Mouse (Mus musculus): Measurements from ENCODE around the gene Rbms3.

Rbms3 gene

DNA sequence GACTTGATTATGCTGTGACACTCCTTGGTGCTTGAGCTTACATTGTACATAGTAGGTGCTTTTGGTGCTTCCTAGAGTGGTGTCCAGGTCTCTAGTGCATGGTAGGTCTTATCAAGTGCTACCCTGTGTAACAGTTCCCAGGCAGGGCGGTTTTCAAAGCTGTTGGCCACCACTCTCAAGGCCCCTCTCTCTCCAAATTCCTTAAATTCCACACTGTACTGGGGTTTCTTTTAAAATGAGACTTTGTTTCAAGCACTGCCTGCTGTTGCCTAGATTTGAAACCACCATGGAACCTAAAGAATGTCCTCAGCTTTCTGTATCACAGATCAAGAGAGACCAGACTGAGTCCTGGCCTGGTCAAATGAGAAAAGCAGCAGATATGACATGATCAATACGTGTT is 516.1 kb downstream of the Rbms3 start:
- DNase-seq (ENCODE audit: low read depth in 1 of 2, low spot score in 2 of 2) = no peak

DNA sequence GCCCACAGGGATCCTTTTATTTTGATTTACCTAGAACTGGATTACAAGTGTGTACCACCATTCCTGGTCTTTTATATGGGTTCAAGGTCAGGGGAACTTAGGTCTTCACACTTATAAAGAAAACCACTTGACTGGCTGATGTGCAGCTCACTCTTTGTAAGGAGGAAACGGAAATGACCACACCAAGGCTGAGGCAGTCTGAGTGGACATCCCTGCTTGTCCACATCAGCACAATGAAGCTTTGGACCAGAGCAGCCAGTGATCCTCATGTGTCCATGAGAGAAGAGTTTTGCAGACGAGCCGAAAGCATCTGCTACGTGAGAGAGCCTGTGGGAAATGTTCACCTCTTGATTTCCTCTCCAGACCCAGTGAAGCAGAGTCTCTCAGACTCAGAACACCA is 521.8 kb downstream of the Rbms3 start:
- no peak for DNase-seq (ENCODE audit: low read depth in 1 of 2, low spot score in 2 of 2)

DNA sequence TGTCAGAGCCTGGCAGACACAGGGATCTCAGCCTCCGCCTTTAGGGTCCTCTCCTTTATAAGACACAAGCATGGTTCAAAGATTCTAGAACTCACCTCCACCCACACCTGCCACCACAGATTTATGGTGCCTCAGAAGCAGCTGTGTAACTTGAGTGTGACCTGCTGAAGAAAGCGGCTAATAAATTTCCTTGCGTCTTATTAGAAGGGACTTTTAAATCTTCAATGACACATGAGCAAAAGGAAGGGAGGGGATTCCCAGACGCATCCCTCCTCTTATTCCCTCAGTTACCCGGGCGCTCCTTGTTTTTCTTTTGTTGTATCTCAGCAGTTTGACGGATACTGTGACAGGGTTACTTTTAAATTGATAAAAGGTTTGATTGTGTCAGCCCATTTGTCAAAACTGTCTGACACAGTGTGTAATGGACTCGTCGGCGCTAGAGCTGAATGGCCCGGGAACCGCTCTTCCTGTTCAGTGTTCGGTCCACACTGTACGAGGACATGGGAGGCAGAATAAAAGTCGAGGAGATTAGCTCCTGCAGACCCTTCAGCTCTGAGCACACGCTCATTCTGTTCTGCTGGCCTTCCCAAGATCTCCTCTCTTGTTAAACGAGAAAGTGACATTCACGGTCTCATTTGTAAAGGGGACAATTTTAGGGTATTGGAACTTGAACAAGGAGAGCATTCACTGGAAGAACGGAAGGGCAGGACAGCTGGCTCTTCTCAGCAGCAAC is 527.3 kb downstream of the Rbms3 start:
- DNase-seq (ENCODE audit: low read depth in 1 of 2, low spot score in 2 of 2) = no peak

DNA sequence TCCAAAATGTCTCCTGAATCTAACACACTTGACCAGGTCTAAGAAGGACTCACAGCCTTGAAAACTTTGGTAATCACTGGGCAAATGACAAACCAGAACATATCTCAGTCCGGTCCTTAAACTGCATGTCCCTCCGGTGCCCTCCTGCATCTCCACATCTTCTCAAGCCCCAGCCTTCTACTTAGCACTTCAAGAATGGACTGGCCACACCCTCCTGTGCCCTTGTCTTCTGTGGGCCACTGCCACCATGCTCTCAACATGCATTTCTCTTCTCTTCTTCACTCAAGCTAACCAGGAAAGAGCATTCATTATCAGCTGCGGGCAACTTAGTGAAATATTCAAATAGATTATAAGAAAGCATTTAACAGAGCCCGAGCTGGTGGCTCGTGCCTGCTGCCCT is 529.5 kb downstream of the Rbms3 start:
- DNase-seq (ENCODE audit: low read depth in 1 of 2, low spot score in 2 of 2) = no peak

DNA sequence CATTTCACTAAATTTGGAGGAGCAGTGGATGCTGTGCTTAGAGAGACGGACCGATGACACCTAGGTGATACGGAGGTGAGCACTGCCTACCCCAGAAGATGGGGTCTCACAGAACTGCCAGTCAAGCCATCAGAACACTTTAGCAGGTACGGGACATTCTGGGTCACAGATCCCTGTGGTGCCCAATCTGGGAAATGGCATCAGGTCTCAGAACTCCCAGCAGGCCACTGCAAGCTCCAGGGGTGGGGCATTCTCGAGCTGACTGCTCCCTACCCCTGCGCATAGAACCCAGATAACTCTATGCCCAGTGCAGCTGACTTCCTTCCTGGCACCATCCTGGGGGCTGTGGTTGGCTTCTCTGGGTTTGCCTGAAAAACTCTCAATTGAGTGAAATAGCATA is 536.2 kb downstream of the Rbms3 start:
- no peak for DNase-seq (ENCODE audit: low read depth in 1 of 2, low spot score in 2 of 2)

DNA sequence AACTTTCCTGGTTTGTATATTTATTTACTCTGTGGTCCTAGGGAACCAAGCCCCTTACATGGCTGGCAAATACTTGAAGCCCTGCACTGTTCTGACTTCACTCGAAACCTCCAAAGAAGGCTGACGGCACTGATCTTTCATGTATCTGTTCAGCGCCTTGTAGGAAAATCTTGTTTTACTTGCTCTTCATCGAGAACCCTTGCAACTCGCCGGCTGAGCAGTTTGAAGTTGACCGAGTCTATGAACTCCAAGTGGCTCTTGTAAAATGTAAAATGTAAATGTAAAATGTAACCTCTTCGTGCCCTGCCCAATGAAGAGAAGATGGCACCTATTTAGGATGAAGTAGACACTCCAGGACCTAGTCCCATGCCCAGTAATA is 537.5 kb downstream of the Rbms3 start:
- no peak for DNase-seq (ENCODE audit: low read depth in 1 of 2, low spot score in 2 of 2)

DNA sequence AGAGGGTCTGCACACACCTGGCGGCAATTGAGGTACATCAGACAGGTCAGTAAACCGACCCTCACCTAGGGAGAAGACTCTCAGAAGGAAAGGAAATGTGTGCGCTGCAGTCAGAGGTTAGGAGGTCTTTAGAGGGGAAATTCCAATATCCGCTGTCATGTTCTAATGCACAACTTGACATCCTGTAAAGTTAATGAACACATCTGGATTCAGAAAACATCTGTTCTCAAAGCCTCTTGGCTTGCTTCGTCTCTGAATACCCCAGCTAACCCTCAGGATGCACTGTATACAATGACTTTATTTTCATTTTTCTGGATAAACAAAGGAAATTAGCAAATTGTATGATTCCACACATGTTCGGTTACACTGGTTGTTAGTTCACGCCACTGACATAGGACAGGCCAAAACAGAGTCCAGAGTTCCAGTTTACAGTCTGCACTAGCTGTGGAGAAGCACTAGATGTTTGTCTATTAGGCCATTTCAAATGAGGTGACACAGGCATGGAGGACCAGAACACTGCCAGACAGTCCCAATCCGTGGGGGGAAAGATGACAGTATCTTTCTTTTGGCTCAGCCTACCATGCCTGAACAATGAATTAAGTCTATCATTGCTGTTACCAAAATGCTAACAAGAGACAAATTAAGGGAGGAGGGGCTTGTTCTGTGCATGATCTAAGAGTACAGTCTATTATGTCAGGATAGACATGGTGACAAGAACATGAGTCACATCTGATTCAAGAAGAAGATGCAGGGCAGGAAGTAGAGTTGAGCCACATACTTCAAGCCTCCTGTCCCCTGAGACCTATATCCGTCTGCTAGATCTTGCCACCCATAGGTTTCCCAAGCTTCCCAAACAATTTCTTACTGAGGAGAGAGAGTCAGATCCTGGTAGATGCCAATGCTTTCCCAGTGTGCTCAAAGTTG is 538.2 kb downstream of the Rbms3 start:
- DNase-seq (ENCODE audit: low read depth in 1 of 2, low spot score in 2 of 2) = no peak

DNA sequence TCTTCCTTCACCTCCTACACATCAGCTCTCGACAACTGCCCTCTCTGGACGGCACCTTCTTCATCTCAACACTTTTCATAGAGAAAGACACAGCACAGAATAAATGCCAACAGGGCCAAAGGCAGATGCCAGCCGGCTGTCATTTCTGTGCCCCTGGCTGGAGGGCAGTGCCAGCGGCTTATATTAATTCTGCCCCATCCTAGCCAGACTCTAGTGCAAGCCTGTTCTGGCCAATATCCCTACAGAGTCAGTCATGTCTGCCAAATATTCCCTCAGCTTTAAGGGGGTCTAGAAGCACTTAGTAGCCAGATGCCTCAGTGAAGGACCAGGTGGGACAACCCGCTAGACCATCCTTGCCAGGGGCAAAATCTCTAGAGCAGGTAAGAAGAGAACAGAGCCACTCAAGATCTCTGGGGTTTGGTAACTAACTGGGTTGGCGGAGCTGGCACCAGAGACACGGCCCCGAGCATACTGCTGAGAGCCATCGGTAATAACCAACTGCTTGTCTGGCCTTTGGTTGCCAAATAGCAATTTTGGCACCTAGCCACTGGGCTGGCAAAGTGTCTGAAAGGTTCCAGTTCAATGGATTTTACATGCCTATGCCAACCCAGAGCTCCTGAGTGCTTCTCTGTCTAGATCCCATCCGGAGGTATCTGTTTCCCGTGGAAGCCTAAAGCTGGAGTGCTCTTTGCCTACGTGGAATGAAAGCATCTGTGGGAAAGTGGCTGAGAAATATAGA is 540.1 kb downstream of the Rbms3 start:
- DNase-seq (ENCODE audit: low read depth in 1 of 2, low spot score in 2 of 2) = no peak

DNA sequence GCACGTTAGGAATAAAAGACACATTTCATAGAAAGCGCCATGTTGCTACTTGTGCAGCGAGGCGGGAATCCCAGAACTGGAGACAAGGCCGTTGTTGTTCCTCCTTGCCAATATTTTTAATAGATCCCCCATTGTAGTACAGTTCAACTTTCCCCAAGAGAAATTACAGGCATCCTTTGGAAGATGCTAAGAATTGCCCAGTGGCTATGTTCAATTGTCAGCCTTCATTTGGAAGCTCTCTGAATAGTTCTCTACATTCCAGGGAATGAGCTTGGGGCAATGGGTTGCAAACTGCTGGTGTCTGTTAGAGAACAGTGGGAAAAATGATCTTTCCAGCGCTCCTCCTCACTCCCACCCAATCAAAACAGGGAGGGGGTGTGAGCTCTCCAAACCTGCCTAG is 541.4 kb downstream of the Rbms3 start:
- DNase-seq (ENCODE audit: low read depth in 1 of 2, low spot score in 2 of 2) = no peak

DNA sequence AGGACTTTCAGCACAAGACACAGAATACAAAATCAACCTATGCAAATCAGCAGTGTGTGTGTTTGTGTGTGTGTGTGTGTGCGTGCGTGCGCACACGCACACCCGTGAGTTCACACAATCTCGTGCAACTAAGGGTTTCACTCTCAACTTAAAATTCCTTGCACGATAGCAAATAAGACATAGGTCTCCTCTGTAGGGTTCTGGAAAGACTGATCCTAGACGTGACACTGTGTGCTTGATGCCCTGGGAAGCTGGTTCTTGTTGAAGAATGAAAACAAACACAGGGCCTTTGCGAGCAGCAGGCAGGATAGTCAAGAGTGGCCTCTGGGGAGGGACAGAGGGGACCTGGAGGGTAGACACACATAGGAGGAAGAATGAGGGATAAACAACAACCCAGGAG is 544.0 kb downstream of the Rbms3 start:
- DNase-seq (ENCODE audit: low read depth in 1 of 2, low spot score in 2 of 2) = no peak

DNA sequence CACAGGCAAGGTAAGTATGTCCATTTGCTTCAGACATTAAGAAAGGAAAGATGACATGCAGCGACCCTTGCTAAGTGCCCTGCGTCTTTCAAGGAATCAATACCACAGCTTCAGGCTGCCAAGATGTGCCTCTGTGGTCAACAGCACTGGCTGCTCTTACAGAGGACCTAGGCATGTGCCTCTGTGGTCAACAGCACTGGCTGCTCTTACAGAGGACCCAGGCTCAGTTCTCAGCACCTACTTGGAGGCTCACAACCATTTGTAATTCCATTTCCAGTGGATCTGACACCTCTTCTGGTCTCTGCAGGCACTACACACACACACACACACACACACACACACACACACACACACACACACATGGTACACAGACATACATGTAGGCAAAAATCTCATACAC is 545.2 kb downstream of the Rbms3 start:
- DNase-seq (ENCODE audit: low read depth in 1 of 2, low spot score in 2 of 2) = no peak

DNA sequence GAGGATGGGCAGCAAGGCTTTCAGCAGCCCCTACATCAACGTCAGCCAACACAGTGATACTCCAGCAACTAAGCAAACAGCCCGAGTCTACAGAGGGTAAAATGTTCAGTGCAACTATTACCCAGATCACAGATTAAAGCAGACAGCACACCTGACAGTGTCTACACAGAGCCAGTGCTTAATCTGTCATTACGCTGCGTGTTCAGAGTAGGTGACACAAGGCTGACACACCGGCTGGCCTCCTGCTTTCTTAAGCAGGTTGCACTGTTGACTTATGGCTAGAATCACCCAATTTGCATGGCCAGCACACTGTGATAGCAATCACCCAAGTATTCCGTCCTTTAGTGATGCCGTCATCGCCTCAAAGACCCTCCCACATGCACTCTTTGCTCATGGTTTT is 550.2 kb downstream of the Rbms3 start:
- no peak for DNase-seq (ENCODE audit: low read depth in 1 of 2, low spot score in 2 of 2)

DNA sequence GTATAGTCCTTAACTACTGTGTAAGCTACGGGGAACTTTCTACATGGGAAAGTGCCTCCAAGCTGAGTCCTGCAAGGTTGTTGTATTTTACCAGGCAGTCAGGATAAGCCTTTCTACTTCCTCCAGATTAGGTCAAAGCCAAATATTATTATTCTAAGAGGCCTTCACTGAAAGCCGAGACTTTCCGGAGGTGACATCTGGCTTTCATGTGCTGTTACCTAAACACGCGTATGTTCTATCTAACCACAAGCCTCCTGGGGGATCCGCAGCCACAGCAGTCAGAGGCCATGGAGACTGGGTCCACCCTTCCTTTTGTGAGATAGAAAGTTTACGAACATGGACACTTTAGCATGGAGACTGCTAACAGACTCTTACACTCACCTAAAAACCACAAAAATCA is 552.2 kb downstream of the Rbms3 start:
- DNase-seq (ENCODE audit: low read depth in 1 of 2, low spot score in 2 of 2) = no peak

DNA sequence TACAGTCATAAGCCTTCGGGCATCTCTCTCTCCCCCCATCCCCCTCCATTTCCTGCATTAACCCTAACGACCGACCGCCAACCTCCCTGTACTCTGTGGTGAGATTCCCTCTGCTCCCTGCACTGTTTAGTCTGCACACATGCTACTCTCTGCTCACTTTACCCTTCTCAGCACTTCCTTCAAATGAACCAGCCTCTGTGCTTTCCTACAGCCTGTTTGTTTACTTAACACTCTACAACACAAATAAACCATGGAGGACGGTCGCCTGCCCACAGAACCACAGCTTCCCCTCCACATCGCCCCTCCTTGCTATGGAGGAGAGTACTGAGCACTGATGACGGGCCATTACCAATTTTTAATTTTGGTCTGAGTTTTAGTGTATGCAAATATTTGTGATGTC is 552.9 kb downstream of the Rbms3 start:
- no peak for DNase-seq (ENCODE audit: low read depth in 1 of 2, low spot score in 2 of 2)

DNA sequence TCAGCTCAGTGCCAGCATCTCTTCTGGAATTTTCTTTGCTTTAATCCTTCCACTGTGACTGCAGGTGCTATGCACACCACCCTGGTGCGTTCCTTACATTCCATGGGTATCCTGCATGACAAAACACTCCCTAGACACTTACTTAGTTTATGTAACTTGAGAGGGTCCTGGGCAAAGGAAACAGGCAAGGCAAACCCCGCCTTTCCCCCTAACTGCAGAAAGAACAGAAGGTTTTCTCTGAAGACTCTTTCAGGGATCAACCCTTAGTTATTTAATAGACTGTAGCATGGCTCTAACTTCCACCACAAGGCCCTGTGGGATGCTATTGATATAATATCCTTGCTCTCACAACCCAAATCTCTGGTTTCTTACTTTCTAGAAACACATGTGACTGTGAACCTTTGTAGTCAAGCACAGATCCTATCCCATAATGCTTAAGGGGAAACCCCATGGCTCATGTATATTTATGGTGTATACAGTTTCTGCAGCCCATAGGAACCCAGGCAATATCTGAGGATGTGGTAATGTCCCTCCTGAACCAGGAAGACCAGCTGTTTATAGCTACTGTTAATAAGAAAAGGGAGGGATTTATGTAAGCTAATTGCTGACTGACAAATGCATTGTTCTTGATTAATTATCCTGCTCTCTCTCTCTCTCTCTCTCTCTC is 557.1 kb downstream of the Rbms3 start:
- DNase-seq (ENCODE audit: low read depth in 1 of 2, low spot score in 2 of 2) = no peak

DNA sequence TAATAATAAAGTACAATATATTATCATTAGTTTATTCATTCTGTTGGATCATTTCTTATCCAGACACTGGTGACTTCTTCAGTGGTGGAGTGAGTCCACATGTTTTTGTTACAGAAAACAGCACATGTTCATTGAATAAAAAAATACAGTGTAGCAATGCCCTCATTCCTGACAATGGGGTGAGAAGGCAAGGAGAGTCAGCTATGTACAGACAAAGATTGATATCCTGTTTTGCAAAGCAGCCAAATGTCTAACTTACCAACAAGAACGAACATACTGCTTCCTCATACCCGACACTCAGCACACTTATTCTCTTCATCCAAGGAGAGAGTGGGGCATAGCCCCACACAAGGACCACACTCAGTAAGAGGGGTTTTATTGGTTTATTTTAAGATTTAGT is 559.1 kb downstream of the Rbms3 start:
- no peak for DNase-seq (ENCODE audit: low read depth in 1 of 2, low spot score in 2 of 2)

DNA sequence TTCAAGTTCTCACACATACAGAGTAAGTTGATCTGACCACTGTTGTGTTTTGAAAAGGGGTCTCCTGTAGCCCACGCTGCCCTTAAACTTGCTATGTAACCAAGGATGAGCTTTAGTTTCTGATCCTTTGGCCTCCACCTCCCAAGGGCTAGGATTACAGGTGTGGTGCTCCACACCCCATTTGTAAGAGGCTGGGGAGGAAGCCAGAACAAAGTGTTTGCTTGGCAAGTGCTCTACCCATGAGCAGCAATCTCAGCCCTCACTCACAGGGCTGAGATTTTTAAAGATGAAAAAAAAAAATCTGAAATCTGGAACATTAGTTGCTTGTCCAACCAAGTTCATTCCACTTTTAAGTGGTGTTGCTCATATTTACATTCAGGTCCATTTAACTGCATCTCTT is 560.5 kb downstream of the Rbms3 start:
- no peak for DNase-seq (ENCODE audit: low read depth in 1 of 2, low spot score in 2 of 2)

DNA sequence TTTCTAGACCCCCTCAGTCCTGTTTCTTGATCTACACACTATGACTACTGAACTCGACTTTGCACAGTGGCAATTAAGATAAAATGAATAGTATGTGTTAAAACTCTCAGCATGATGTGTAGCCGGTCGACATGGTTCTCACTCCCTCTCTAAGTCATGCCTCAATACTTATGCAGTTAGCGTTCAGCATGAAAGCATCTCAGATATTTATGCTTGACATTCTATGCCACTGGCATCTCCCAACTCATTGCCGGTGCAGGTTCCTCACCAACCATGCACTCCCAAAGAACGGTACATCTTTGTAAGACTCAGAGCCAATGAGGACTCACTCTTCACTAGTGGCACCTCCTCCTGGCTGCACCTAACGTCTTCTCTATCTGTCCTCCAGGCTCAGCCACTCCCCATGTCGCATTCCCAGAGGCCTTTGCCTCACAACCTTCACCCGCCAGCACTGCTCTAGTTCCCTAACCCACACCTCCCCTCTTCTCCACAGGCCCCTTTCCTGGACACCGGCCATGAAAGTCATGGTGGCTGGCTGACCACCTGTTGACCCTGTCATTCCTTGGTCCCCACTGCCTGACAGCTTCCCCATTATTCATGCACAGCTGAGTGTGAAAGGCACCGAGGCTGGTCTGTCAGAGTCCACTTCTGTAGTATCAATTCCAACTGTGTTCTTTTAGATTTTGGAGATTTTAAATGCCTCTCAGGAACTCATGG is 561.9 kb downstream of the Rbms3 start:
- DNase-seq (ENCODE audit: low read depth in 1 of 2, low spot score in 2 of 2) = no peak

DNA sequence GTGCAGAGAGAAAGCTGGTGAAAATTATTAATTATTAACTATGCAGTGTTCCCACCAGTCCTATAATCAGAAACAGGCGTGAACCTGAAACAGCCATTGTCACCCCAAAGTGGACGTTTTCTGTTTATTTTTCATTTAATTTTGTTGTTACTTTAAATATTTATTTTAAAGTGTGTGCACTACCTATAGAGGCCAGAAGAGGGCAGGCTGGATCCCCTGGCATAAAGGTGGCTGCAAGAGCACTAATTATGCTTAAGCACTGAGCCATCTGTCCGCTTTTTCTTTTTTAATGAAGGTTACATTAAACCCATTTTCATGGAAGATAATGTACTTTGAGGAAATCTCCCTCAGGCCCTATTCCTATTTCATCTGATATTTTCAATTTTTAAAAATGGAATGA is 563.2 kb downstream of the Rbms3 start:
- DNase-seq (ENCODE audit: low read depth in 1 of 2, low spot score in 2 of 2) = no peak

DNA sequence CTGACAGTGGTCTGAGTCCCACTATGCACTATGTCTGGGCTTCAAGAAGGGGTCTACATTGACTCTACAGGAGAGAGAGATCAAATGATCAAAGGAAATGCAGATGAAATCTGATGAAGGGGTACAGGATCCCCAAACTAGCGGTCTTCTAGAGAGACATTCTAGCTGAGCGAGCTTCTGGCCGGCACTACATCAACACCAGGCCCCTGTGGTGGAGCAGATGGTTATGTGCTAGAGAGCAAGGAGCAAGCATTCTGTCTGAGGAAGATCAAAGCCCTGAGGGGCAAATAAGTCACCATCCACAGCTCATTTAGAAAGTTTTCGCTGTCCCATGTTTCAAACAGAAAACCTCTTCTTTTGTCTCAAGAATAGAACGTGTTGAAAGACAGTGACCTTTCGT is 564.1 kb downstream of the Rbms3 start:
- DNase-seq (ENCODE audit: low read depth in 1 of 2, low spot score in 2 of 2) = no peak

DNA sequence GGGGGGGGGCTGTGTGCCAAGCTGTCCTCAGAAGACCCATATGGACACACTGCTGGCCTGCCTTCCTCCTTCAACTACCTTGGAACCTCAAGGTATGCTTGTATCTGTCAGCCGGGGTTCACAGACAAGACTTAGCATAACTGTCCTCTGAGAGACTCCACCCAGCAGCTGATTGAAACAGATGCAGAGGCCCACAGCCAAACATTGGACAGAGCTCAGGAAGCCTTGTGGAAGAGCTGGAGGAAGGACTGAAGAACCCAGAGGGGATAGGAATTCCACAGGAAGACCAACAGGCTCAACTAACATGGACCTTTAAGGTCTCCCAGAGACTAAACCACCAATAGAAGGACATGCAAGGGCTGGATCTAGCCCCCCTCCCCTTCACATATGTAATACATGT is 570.1 kb downstream of the Rbms3 start:
- DNase-seq (ENCODE audit: low read depth in 1 of 2, low spot score in 2 of 2) = no peak

Measured in monocyte, adult 2 months (primary cell).